Mouse (Mus musculus): ENCODE measurements around the gene Tns2. TPM values are rescaled to one million over a fixed set of nuclear protein-coding genes. Genes with fewer than 3 reads are reported as not detected.

Tns2 gene
- polyA plus RNA-seq (2012; rRNA removed): 19.4 and 20.5 TPM in 2 replicates

DNA sequence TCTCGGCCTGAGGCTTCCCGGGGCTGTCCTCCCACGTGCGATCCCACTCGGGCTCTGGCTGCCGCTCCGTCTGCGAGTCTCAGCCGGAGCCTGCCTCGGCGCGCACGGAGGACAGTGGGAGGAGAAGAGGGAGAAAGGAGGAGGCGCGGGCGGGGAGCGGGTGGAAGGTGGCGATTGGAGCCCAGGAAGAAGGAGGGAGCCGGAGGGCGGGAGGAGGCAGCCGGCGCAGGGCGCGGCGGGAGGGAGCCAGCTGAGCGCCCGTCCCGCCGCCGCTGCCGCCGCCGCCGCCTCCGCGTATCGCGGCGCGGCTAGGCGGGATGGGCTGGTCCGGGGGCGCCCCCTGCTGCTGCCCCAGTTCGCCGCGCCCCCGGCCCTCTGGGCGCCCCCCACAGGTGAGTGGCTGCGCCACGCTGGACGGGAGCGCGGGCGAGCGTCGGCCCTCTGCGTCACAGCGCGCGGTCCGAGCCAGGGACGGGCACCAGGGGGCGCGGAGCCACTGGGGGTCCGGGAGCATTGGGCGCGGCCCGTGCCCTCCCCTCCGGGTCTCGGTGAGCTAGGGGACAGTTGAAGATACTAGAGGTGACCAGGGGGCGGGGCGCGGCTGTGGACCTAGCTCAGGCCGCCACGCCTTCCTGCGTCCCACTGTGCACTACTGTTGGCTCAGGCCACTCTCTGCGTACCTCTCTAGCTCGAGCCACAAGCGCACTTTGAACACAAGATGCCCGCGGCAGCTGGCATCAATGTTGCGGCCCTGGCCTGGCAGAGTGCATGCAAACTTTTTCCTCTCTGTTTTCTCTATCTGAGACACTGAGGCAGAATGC, at the start of gene Tns2:
Gene Tns2, plus strand, starts transcription at position 253 of the 821 bp plus-strand sequence.
- H3K27ac ChIP-seq (ENCODE audit: insufficient read depth, low read length): peak within 1 kb of the TSS; percentile 82
- 0 out of 2 replicates have a peak, but pooled peaks cover 9% of the 10 kb centered on the region for H3K4me1 ChIP-seq (ENCODE audit: control insufficient read depth, insufficient read depth, low read length)
- peak within 1 kb of the TSS; percentile 41 for H3K4me3 ChIP-seq (ENCODE audit: insufficient read depth, low read length)
- TF ChIP-seq CTCF (IDR thresholded peaks at IDR 0.05; ENCODE audit: extremely low read depth, insufficient read depth, low read length) (no peak), POLR2A (IDR thresholded peaks at IDR 0.05; ENCODE audit: extremely low read depth, insufficient read depth, low read length) (no peak)

DNA sequence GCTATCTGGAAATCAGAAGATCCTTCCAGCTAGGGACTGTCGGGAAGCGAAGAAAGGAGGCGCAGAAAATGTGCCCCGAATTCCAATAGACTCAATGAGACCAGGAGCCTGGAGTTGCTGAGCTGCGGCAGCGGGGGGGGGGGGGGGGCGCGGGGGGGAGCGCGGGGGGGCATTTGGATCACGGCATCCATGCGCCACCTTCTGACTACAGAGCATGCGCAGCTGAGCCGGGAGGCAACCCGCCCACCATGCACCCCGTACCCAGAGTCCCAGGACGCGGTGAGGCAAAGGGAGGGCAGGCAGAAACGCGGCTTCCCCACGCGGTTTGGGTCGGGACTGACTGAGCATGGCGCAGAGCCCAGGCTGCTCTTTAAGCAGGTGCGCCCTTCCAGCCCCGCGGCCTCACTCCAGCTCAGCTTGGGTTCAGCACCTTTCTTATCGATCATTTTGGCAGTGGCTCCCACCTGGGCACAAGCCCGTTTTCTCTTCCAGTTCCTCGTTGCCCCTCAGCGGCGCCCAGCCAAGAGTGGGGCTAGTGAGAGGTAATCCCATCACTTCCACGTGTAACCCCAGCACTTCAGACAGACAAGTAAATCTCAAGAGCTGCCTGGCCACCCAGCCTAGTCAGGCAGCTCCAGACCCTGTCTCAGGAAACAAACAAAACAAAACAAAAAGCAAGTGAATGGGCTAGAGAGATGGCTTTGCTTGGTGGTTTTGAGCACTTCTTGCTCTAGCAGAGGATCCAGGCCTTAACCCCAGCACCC, 48.1 kb upstream of the Tns2 start:
- Histone ChIP-seq H3K27ac (ENCODE audit: insufficient read depth, low read length) (no peak overlapping the region), H3K4me3 (ENCODE audit: insufficient read depth, low read length) (peak overlapping the region; percentile 59)

DNA sequence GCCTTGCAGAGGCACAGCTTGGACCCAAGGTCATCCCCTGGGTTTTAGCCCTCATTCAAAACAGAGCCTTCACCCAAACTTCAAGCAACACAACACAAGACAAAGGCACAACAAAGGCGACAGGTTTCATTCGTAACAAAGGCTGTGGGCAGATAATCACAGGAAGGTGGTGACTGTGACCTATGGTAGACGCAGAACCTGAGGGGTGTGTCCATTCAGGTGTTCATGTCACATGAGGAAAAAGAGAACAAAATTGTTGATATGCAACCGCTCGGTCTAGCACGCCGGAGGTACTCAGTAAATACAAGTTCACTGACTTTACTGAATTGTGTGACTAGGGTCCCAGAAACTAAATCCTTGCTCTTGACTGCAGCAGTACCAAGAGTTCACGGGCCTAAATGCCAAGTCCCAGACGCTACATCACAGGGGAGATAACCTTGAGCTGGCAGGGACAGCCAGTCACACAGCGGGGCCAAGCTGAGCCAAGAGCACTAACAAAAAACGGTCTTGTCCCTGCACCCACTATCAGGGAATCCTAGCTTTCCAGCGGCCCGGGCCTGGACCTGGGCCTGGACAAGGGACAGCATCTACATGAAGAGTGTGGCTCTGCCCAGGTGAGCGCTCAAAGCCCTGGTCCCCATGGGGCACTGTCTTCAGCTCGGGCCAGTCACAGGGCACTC, 43.6 kb upstream of the Tns2 start:
- TF ChIP-seq POLR2A (IDR thresholded peaks at IDR 0.05; ENCODE audit: extremely low read depth, insufficient read depth, low read length) (no peak), CTCF (IDR thresholded peaks at IDR 0.05; ENCODE audit: extremely low read depth, insufficient read depth, low read length) (no peak)

More for the DNA sequence above, 48.1 kb upstream of the Tns2 start:
- no peaks in the 10 kb centered on the region for H3K4me1 ChIP-seq (ENCODE audit: control insufficient read depth, insufficient read depth, low read length)
- no peak for TF ChIP-seq CTCF (IDR thresholded peaks at IDR 0.05; ENCODE audit: extremely low read depth, insufficient read depth, low read length)
- peak; percentile 50; the same call in 1 of the 2 replicates for TF ChIP-seq POLR2A (IDR thresholded peaks at IDR 0.05; ENCODE audit: extremely low read depth, insufficient read depth, low read length)

DNA sequence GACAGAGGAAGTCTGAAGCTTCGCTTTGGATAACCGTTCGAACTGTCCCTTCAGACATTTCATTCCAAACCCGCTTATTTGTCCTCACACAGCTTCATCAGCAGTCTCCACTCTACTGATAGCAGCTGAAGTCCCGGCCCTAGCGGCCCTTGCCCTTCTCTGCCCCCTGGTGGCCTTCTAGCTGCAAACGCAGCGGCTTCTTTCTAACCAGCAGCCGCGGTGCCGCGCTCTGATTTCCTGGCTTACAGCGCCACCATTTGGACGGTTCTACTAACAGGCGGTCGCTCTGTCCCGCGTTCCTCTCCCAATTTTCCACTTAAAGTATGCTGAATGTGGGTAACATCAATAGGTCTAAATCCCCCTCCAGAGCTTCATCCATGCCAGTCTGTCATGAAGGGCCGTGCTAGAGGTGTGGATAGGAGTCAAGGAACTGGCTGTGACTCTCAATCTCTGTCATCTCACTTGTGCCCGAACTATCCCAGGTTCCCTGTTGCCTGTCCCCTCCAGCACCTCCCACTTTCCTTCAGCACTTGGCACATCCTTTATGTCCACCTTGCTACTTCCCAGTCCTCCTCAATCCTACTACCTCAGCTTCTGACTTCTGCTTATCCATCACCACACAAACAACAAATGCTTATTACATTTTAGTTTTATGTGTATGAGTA, 34.4 kb upstream of the Tns2 start:
- Histone ChIP-seq H3K4me3 (ENCODE audit: insufficient read depth, low read length) (no peak overlapping the region), H3K27ac (ENCODE audit: insufficient read depth, low read length) (no peak overlapping the region), H3K4me1 (ENCODE audit: control insufficient read depth, insufficient read depth, low read length) (no peaks in the 10 kb centered on the region)
- no peak for TF ChIP-seq POLR2A (IDR thresholded peaks at IDR 0.05; ENCODE audit: extremely low read depth, insufficient read depth, low read length)
- peak; percentile 98 for TF ChIP-seq CTCF (IDR thresholded peaks at IDR 0.05; ENCODE audit: extremely low read depth, insufficient read depth, low read length)

More for the DNA sequence above, 43.6 kb upstream of the Tns2 start:
- Histone ChIP-seq H3K4me1 (ENCODE audit: control insufficient read depth, insufficient read depth, low read length) (no peaks in the 10 kb centered on the region), H3K4me3 (ENCODE audit: insufficient read depth, low read length) (no peak overlapping the region), H3K27ac (ENCODE audit: insufficient read depth, low read length) (no peak overlapping the region)

DNA sequence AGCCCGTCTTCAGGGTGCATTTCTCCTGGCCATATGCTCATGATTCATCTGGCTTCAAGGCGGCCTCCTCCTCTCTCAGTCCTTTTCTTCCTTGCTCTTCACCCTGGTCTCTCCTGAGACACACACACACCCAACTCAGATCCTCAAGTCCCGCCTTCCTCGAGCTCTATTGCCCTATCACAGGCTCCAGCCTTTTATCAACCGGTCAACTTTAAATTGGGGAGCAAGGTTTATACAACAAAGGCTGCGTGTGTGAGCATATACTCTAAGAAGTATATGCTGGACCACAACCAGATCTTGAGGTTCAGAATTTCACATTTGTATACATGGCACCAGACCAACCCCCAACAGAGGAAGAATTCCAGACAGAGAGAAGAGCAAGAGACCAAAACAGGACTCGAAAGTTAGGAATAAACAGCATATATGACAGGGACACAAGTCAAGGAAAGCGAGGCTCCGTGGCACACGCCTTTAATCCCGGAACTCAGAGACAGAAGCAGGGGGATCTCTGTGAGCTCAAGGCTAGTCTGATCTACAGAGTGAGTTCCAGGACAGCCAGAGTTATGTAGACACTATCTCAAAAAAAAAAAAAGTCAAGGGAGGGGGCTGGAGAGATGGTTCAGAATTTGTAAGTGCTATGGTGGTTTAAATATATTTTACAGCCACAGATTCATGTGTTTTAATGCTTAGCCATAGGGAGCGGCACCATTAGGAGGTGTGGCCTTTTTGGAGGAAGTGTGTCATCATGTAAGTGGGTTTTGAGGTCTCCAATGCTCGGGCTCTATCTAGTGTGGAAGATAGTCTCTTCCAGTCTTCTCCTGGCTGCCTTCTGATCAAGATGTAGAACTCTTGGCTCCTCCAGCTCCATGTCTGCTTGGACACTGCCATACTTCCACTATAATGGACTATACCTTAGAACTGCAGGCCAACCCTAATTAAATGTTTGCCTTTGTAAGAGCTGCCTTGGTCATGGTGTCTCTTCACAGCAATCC, 29.4 kb upstream of the Tns2 start:
- H3K27ac ChIP-seq (ENCODE audit: insufficient read depth, low read length): no peak overlapping the region
- no peak overlapping the region for H3K4me3 ChIP-seq (ENCODE audit: insufficient read depth, low read length)
- TF ChIP-seq CTCF (IDR thresholded peaks at IDR 0.05; ENCODE audit: extremely low read depth, insufficient read depth, low read length) (no peak), POLR2A (IDR thresholded peaks at IDR 0.05; ENCODE audit: extremely low read depth, insufficient read depth, low read length) (no peak)
- peaks cover 1% of the 10 kb centered on the region; the same call in 1 of the 2 replicates for H3K4me1 ChIP-seq (ENCODE audit: control insufficient read depth, insufficient read depth, low read length)

DNA sequence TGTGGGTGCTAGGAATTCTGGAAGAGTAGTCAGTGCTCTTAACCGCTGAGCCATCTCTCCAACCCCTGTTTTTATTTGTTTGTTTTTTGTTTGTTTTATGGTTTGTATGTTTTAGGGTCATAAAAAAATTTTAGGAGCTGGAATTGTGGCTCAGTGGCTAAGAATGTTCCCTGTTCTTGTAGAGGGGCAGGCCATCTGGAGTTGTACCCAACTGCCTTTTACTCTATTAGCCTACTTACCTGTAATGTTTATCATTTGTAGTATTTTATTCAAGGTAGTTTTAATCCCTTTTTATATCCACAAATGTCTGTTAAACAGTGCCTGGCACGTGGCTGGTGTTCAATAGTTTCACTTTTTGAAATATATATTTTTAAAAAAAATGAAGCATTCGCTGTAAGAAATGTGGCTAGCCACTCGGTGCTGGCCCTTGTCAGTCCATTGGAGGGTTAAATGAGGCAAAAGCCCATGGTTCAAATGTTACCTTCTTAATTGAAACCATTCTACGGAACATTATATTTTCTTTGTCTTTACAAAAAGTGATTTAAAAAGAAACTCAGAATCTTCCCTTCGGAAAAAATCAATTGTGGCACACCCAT, 27.2 kb upstream of the Tns2 start:
- no peak for TF ChIP-seq CTCF (IDR thresholded peaks at IDR 0.05; ENCODE audit: extremely low read depth, insufficient read depth, low read length)
- no peak for TF ChIP-seq POLR2A (IDR thresholded peaks at IDR 0.05; ENCODE audit: extremely low read depth, insufficient read depth, low read length)
- peak overlapping the region; percentile 89 for H3K4me3 ChIP-seq (ENCODE audit: insufficient read depth, low read length)
- peaks cover 1% of the 10 kb centered on the region; the same call in 1 of the 2 replicates for H3K4me1 ChIP-seq (ENCODE audit: control insufficient read depth, insufficient read depth, low read length)
- H3K27ac ChIP-seq (ENCODE audit: insufficient read depth, low read length): no peak overlapping the region

DNA sequence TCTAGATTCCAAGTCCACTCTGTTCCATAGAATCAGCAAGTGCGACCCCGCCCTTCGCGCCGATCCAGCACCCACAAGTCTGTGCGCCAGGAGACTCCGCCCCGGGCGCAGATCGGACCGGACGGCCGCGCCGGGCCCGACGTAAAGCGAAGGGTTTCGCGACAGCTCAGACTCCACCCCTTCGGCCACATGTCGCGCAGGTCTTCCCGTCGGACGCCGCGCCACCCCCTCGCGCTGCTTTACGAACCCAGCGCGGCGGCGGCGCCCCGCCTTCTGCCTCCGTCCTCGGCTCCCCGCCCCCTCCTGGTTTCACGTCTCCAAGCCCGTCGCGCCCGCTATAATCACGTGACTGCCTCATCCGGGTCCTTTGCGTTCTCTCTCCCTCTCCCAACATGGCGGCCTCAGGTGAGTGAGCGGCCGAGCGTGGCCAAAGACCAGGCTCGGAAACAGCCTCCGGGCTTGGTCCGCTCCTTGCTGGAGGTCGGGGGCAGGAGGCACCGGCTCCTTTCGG, 26.6 kb upstream of the Tns2 start, which contains the start of gene Eif4b:
Gene Eif4b, plus strand, starts transcription at position 215 of the 511 bp plus-strand sequence.
- Histone ChIP-seq H3K27ac (ENCODE audit: insufficient read depth, low read length) (peak within 1 kb of the TSS; percentile 75), H3K4me3 (ENCODE audit: insufficient read depth, low read length) (peak within 1 kb of the TSS; percentile 89), H3K4me1 (ENCODE audit: control insufficient read depth, insufficient read depth, low read length) (peaks cover 1% of the 10 kb centered on the region; the same call in 1 of the 2 replicates)
- no peak for TF ChIP-seq CTCF (IDR thresholded peaks at IDR 0.05; ENCODE audit: extremely low read depth, insufficient read depth, low read length)
- peak; percentile 45; the same call in 1 of the 2 replicates for TF ChIP-seq POLR2A (IDR thresholded peaks at IDR 0.05; ENCODE audit: extremely low read depth, insufficient read depth, low read length)
